Mouse (Mus musculus) ovary, postnatal 36 days (tissue): ENCODE results near the gene Tmem161a.

ENCODE experiments used
- DNase-seq: peaks from one replicate; pipeline ENCODE4 v3.0.0; 2022; ENCODE audit warnings: low spot score, mixed read lengths

The Tmem161a gene

DNA sequence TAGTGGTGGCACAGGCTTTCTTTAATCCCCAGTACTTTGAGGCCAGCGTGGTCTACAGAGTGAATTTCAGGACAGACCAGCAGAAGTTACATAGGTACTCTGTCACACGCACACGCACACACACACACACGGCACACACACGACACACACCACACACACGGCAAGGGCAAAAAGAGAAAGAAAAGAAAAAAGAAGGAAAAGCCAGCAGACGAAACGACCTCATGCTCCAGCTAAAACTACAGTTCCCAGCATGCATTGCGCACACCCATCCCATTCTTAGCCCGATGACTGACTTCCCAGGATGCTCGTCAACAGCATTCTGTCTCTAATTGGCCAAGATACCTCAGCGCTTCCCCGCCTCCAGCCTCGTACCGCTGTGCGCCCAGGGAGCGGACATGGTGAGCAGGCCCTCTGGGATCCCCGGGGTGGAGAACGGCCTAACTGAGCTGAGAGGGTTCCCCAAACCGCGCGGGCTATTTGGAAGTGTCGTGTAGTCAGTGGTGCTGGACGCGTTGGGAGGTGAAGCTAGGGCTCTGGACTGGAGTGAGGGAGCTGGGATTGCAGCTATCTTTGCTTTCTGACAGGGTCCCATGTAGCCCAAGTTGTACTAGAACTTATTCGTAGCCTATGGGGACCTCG, at the start of gene Tmem161a:
TSS of gene Tmem161a (plus strand) at position 314 of the 639 bp plus-strand sequence.
- DNase-seq, result peak; percentile 87

GRCm38 (mm10) chr8:70122863-70123262, 49.3 kb upstream of the Tmem161a start:
- DNase-seq, result peak; percentile 2

DNA sequence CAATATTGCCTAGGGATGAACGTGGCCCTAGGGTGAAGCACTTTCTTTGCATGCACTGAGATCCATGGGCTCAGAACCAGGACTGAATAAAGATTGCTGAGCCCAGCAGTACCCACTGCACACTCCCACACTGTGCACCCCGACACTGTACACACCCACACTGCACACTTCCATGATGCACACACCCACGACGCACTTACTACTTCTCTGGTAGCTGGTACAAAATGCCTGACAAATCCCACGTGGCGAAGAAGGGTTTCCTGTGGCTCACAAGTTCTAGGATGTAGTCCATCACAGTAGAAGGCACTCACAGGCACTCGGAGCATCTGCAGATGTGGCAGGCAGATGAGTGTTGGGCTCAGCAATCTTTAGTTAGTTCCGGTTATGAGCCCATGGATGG, 47.2 kb upstream of the Tmem161a start:
- no peak for DNase-seq

GRCm38 (mm10) chr8:70128435-70128834, 43.7 kb upstream of the Tmem161a start:
- peak; percentile 59 for DNase-seq

DNA sequence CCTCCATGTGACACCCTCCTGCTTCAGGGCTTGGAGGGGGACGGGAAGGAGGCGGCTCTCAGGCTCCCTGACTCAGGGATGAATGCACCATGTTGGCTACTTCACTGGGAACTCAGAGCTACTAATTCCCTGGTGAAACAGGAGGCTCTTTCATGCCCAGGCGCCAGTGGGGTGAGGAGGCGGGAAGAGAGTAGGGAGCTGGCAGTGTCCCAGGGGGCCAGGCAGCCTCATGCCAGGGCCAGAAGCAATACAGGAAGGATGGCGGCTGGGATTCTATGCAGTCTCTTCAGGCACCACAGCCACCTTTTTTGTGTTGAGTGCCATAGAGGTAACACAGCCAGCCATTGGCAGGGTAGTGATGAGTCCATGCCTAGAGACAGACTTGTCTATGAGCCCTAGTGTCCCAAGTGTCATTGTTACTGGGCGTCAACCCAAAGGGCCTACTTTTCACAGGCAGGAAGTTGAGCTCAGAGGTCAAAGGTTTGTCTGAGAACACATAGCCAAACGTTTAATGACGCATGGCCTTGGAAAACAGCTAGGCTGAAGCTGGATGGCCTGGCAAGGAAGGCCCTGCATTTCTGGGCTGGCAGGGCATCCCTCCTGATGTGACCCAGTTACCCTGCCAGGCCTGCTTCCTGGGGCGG, 42.7 kb upstream of the Tmem161a start:
- DNase-seq, result peak; percentile 19

GRCm38 (mm10) chr8:70130066-70130465, 42.1 kb upstream of the Tmem161a start:
- DNase-seq, result no peak

DNA sequence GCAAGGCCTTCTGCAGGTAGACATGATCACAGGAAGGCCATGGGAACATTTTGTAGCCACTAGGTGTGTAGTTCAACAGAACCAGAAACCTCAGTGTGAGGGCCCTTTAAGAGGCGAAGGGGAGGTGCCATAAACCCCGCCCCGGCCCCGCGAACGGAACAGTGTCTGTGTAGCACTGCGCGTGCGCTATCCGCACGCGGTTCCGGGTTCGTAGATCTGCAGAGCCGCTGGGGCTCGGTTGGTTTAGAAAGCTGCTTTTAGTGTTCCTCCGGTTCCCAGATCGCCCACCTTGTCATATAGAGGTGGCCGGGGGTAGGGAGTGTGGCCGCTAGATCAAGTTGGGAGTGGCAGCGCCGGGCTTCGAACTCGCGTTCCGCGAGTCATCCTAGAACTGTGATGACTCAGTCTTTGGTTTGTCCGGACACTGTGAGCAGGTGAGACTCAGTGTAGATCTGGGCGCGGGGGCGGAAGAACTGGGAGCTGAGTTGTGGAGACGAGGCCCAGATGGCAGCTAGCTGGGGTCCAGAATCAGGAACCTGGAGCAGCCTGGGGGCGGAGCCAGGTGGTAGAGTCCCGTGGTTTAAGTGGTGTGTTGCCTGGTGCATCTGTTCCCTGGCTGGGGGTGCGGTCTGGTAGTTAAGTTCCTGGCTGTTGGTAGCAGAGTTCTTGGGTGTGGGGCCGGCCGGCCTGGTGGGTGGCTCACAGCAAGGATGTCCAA, 40.8 kb upstream of the Tmem161a start, which contains the start of gene Nr2c2ap:
TSS of gene Nr2c2ap (plus strand) at position 168 of the 718 bp plus-strand sequence.
- DNase-seq, result peak; percentile 81

DNA sequence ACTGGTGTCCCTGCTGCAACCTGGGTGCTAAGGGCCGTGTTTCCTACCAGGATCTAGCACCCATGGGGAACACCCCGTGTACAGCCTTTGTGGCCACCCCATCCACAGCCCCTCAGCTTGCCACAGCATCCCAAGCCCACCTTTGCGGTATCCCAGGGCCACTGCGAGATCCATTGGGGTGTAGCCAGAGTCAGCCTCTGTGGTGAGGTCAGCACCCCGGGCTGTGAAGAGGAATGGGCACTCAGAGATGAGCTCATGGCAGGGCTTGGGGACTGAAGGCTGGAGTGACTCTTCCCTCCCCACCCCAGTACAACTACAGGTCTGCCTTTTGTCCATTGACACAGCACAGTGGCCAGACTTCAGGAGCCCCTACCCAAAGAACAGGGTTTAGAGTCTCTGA, 38.1 kb upstream of the Tmem161a start:
- DNase-seq, result no peak

- no peak for DNase-seq
Measured at GRCm38 (mm10) chr8:70134931-70135330, 37.2 kb upstream of the Tmem161a start.

GRCm38 (mm10) chr8:70136591-70136990, 35.6 kb upstream of the Tmem161a start:
- no peak for DNase-seq

DNA sequence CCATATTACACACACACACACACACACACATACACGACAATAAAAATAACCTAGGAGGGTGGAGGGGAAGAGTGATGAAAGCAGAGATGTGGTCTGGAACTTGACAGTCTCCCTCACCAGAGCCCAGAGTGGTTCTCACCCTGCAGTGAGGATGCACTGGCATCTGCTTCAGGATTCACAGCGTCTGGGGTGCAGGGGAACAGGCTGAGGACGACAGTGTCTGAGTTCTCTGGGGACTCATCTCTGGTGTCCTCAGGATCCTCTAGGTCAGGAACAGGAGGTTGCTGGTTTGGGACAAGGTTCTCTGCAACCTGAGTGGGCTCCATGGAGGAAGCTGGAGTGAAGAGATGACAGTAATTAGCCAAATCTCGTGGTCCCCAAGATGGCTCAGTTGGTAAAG, 34.3 kb upstream of the Tmem161a start:
- DNase-seq, result no peak

- peak; percentile 99 for DNase-seq
Measured at GRCm38 (mm10) chr8:70139026-70139857, 32.9 kb upstream of the Tmem161a start, which contains the start of the genes Rfxank, Borcs8 and Mef2b. Rfxank (minus strand) TSS chr8:70139154. Borcs8 (plus strand) TSS chr8:70139499. Mef2b (plus strand) TSS chr8:70139711.

- DNase-seq, result no peak
Measured at GRCm38 (mm10) chr8:70139981-70140380, 32.2 kb upstream of the Tmem161a start.

DNA sequence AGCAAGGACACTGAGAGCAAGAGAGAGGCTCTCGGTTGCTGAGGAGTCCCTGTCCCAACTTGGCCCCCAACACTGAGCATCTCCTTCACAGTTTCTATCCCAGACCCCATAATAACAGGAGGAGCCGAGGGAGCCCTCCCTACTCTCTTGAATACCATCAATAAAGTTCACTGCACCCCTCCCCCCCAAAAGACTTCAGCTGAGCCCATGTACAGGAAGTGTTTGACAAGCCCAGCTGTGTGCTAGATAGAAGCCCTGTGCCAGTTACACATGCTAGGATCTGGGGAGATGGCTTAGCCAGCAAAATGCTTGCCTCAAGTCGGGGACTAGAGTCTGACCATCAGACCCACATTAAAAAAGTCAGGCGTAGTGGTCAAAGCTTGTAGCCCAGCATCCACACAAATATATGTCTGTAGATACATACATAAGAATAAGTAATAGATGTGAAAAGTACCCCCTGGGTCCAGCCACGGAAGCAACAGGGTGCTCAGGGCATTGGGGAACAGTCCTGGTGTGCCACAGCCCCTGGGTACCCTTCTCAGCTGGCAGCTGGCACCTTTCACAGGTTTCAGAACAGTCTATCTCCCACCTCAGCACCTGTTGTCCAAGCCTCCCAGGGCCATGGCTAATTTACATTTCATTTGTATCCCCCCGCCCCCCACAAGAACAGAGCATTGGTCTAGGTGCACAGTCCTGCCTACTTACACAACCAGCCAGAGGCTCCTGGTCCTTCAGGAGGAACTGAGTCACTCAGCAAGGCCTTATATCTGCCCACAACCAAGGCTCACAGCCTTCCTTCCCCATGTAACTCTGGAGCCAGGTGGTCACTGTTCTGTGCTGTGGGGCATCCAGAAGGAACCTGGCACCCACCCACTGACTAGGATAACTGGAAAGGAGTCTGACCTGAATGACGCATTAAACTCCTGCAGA, 24.2 kb upstream of the Tmem161a start:
- DNase-seq, result no peak

DNA sequence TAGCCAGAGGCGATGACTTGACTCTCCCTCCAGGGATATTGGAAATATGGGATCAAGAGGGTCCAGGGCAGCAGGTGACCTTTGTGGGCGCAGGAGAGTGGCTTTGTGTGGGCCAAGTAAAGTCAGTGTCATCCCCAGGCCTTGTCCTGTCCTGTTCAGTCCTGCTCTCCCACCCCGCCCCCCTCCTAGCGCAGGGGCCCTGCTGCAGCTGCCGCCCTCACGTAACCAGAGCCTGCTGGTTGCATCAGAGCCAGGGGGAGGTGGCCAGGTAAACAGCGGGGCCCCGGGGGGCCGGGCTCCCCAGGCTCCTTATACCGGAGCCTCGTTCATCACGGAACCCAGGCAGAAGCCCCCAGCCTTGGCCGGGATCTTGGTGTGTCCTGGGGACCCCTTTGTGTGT, 22.0 kb upstream of the Tmem161a start:
- no peak for DNase-seq

DNA sequence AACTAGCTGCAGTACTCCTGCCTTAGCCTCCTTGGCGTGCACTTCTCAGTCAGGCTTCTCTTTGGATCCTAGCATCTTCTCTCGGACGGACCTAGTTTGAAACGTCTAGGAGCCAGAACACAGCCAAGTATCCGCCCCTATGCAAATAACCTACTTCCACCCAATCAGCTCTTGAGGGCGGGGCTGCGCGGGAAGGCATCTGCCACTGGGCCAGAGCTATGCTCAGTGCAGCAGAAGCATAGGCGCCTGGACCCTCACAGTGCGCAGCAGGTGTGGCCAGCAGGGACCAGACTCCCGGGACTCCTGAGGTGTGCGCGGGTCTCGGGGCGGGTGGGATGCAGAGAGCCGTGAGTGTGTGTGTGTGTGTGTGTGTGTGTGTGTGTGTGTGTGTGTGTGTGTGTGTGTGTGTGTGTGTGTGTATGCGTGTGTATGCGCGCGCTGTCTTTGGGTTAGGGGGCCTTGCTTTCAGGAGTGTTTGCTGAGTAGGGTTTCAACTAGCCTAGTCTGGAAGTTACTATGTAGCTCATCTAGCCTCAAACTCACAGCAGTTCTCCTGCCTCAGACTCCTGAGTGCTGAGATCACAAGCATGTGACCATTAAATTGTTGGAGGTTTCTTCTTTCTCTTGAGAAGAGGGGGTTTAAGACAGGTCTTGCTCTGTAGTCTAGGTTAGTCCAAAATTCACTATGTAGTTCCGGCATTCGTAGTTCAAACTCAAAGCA, 19.5 kb upstream of the Tmem161a start:
- peak; percentile 67 for DNase-seq

- DNase-seq, result no peak
Measured at GRCm38 (mm10) chr8:70157240-70157800, 14.8 kb upstream of the Tmem161a start.

GRCm38 (mm10) chr8:70158069-70158853, 13.9 kb upstream of the Tmem161a start:
- peak; percentile 75 for DNase-seq

DNA sequence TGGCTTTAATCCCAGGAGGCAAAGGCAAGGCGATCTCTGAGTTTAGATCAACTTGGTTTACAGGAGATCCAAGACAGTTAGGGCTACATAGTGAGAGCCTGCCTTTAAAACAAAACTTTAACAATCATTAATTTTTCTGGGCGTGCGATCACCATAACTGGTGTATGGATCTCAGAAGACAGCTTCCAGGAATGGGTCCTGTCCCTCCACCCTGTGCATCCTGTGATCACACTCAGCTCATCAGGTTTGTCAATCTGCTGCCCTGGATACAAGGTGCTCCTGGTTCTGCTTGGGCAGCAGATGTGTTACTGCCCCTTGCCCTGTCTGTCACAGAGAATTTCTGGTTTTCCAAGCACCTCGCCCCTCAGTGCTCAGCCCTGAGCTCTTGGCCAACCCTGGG, 12.9 kb upstream of the Tmem161a start:
- no peak for DNase-seq
